Mouse (Mus musculus): ENCODE results near the gene Ascc2.

Ascc2 gene

DNA sequence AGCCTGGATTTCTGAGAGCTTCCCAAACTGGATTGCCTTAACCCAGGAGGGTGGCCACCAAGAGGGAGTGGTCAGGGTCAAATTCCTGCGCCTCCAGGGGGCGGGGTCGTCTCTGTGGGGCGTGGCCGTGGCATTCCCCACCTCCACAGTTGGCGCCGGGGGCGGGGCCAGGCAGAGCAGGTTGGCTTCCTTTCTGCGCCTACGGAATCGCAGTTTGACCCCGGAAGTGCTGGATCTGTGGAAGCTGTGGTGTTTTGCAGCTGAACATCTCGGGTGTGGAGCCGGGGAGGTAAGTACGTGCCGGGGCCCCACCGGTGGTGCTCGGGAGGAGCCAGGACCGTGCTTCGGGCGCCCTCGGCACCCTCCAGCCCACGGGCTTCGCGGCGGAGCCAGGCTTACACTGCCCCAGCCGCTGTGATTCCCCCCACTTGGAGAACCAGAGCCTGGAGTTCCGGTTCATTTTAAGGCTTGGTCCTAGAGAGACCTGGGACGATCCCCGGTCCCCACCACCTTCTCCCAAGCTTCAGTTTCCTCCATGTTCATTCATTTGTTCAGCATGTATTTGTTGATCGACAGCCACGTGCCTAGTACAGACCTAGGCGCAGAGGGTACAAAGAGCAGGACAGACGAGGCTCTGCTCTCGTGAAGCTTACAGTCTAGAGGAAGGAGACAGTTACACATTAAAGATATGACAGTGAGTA is at the start of gene Ascc2:
Ascc2 (plus strand) TSS at position 214 of the 701 bp plus-strand sequence.
- DNase-seq (ENCODE audit: low read depth, low spot score) = peak; percentile 87

DNA sequence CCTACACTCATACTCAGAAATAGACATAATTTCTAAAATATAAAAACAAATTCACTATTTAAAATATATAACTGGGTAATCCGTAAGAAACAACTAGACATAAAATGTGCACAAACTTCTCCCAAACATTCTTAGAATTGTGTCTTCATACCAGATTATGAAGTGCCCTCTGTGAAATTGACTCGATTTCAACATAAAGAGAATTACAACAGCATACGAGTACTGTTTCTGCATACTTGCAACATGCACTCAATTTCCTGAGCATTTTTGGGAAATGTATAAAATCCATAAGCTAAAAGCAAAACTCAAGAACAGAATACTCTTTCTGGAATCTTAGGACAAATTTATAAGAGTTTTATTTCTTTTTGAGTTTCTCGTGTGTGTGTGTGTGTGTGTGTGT is 45.7 kb upstream of the Ascc2 start:
- DNase-seq (ENCODE audit: low read depth, low spot score) = no peak

DNA sequence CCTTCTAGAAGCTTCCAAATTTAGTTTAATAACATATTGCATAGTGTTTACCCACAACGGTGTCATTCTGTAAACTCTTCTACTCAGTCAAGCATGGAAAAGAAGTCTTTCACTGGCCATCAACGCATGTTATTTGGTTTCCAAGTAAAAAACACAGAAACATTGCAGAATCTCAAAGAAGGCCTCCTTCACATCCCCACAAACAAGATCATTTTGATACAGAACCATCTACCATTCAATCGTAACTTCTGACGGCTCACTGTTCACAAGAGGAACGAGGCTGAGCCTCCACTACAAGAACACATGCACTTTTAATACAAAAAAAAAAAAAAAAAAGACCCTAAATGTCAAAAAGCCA is 44.1 kb upstream of the Ascc2 start:
- DNase-seq (ENCODE audit: low read depth, low spot score) = peak; percentile 48

DNA sequence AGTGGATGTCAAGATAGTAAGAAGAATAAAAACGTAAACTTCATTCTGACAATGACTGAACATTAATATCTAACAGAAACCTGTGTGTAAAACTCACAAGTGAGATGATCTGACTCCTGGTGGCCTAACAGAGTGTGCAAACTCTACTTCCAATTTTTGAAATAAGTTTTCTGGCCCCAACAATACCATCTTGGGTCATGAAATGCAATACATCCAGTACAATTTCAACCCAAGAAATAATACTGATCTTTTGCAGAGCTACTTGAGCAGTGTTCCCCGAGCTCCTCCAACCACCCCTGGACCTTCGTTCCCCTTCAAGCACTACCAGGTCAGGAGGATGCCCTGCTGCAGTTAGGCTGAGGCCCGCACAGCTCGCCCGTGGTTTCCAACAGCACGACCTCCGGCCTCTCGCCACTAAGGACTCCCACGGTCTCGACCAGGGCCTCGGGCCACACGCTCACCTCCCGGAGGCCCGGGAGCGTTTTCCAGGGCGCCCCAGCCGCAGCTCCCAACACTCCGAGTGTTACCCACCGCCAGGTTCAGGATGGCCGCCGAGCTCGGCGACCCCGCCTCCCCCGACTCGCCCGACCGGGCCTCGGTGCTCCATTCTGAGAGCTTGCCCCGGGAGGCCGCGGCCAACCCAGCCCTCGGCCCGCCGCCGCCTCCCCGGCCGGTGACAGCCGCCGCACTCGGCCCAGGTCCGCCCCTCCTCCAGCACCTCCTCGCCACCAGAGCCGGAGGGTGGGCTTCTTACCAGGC is 43.5 kb upstream of the Ascc2 start:
- peak; percentile 45 for DNase-seq (ENCODE audit: low read depth, low spot score)

DNA sequence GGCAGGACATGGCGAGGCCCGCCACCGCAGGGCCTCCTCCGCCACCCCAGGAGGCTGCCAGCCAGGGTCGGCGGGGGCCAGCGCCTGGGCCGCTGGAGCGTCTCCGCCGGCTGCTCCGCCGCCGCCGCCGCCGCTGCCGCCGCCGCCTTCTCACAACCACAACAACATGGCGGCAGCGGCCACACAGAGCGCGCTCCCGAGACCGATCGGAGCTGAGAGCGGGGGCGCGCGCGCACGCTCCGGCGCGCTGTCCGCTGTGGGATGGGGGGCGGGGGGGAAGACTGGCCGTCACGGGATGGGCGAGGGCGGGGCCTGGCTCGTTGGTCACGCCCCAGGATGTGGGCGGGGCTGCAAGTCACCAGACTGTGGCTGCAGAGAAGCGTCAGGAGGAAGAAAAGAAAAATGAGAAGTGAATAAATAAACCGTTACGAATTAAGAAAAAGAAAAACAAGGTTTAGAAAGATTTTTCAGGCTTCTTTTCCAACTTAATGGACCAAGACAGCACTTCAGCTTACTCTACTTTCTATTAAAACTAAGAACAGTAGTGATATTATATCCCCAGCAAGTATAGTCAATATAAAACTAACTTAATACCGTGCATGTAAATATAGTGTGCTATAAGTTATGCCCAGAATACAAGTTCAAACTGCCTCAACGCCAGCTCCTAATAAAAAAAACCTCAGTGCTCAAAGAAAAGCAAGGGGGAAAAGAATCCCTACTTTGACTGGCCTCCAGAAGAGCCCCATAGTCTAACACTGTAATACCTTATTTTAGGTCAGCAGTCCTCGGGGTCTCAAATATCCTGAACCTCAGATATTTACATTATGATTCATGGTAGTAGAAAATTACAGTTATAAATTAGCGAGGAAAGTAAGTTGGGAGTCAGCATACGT is 42.7 kb upstream of the Ascc2 start, which contains the start of gene Mtmr3:
Mtmr3 (minus strand) TSS at position 256 of the 893 bp plus-strand sequence.
- peak; percentile 95 for DNase-seq (ENCODE audit: low read depth, low spot score)

DNA sequence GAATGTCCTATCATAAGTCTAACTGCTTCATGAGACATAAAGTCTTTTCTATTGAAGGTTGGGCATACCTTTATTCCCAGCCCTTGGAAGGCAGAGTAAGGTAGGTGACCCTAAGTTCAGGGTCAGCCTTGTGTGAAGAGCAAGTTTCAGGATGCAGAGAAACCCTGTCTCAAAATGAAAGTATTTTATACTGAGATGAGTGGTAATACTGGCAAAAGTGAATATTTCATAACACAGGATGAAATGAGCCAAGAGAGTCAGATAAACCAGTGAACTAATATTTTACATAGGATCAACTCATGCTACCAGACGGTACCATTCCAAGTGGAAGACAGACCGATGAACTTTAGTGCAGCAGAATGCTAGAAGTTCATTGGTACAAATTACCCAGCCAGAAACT is 39.1 kb upstream of the Ascc2 start:
- DNase-seq (ENCODE audit: low read depth, low spot score) = no peak

DNA sequence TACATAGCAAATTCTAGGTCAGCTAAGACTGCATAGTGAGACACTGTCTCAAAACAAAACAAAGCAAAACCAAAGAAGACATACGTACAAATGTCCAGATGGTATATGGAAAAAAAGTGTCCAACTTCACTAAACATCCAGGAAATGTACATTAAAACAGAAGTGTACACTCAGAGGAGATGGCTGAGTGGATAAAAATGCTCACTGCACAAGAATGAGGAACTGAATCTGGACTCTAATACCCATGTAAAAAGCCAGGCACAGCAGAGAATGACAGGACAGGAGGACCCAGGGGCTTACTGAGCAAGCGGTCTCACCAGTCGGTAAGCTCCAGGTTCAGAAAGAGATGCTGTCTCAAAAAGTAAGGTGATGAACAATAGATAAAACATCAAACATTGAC is 37.6 kb upstream of the Ascc2 start:
- no peak for DNase-seq (ENCODE audit: low read depth, low spot score)

DNA sequence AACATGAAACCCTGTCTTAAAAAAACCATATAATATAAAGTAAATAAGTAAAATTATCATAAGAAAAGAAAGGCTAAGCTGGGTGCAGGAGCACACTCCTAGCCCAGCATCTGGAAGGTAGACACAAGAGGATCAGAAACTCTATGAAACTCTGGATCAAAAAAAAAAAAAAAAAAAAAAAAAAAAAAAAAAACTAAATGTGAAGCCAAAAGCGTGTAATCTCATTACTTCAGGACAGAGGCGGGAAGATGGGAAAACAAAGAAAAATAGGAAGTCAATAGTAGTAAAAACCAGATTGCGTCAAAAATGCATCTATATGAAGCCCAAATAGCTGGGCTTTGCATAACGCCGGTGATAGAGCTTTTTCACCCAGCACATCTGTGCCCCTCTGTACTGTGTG is 35.7 kb upstream of the Ascc2 start:
- DNase-seq (ENCODE audit: low read depth, low spot score) = no peak

DNA sequence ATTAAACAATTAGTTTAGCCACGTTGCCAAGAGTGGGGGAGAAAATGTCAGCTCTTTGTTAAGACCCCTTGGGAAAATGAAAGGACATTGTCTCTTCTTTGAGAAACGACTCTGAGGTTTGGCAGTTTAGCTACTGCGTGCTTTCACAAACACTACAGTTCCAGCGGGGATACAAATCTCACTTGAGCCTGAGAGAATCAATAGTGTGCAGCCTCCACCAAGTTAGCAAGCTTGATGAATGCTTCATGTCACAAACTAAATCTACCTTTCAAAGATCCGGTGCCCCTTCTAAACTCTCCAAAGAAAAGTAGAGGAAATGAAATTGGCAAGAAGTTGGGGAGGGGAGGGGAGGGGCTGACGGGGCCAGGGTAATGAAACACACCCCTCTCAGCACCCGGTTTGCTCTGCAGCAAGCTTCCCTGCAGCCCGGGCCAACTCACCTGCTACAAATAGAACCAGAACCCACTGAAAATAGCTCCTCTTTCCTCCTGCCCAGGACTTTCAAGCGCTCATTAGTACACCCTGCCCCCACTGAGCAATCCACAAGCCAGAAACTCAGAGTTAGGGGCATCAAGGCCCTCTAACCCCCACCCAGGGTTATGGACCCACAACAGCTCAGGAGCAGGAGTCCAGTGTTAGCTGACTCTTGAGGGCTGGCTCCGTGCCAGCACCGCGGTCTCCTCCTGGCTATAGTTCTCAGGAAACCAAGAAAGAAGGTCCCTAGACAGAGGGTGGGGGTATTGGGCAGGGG is 34.7 kb upstream of the Ascc2 start:
- no peak for DNase-seq (ENCODE audit: low read depth, low spot score)

DNA sequence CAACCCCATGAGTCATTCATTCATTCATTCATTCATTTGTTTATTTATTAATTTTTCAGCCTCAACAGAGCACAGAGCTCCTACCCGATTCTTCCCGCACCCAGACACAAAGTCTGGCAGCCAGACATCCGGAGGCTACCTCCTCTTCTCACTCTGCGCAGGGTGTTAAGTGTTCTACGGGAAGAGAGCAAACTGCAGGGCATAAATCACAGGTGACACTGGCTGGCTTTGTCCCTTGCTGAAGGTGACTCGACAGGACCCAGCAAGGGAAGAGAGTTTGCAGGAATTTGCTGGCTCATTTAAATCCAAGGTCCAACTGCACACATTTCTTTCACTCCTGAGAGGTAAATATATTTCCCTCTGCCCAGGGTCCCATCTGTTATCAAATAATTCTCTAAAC is 33.1 kb upstream of the Ascc2 start:
- no peak for DNase-seq (ENCODE audit: low read depth, low spot score)

DNA sequence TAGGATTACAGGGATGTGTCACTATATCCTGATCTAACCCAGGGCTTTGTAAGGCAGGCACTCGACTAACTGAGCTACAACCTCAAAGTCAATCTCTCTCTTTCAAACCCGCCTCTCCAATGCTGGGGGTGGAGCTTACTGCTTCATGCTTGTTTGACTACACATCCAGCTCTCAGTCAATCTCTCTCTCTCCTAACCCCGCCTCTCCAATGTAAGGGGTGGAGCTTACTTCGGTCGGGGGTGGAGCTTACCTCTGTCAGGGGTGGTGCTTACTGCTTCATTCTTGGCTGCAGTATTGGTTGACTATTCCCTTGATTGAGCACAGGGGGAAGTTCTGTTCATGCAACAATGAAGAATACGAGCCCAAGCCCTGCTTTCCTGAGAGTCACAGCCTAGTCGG is 32.1 kb upstream of the Ascc2 start:
- peak; percentile 49 for DNase-seq (ENCODE audit: low read depth, low spot score)

DNA sequence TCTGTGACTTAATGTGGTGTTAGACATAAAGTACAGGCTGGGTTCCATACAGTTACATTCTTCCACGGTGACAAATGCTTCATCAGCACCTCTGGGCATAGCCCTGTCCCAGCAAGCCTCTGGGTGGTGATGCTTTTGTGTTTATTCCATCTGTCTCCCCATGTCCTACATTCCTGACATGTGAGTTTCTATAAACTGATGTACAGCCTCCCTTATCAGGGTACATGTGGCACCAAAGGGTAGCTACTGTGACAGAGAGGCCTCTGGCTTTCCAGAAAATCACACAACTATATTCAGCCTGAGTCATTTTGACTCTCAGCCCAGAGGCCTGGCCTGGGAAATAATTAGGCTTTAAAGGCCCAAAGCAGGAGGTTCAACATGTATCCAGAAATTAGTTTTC is 31.0 kb upstream of the Ascc2 start:
- no peak for DNase-seq (ENCODE audit: low read depth, low spot score)

DNA sequence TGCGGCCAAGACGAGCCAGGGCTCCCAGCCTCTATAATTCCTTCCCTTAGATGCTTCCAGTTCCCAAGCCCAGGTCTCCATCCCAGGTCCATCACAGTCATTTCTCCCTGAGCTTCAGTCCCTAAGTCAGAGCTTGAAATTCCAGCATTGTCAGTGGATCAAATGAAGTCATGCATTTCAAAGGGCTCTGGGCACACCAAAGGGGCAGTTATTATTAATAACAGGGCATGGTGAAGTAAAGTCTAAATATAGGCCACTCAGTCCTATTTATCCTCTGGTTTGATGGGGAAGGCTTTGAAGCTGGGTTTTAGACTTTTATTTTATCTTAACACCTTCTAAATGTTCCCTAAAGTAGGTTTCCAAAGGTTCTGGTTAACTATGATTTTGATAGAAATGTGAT is 25.6 kb upstream of the Ascc2 start:
- no peak for DNase-seq (ENCODE audit: low read depth, low spot score)

DNA sequence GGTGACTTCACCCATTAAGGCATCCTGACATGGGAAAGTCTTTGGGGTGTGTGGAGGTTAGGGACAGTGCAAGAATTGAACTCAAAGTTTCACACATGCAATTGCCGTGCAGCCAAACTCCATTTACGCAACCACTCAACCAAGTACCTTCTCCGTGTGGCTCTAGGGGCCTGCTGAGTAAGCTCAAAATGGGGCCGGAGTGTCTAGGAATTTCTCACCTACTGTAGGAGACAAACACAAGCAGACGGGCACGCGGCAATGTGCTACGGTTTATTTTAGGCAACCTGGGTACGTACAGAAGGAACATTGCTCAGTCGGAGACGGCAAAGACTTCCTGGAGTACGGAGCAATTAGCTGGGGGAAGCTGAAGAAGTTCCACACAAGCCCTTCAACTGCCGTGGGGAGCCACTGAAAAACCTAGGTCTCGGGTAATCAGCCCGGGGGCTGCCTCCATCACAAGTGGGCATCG is 17.5 kb upstream of the Ascc2 start, which contains the start of gene Gm11032:
Gm11032 (plus strand) TSS at position 51 of the 469 bp plus-strand sequence.
- no peak for DNase-seq (ENCODE audit: low read depth, low spot score)

DNA sequence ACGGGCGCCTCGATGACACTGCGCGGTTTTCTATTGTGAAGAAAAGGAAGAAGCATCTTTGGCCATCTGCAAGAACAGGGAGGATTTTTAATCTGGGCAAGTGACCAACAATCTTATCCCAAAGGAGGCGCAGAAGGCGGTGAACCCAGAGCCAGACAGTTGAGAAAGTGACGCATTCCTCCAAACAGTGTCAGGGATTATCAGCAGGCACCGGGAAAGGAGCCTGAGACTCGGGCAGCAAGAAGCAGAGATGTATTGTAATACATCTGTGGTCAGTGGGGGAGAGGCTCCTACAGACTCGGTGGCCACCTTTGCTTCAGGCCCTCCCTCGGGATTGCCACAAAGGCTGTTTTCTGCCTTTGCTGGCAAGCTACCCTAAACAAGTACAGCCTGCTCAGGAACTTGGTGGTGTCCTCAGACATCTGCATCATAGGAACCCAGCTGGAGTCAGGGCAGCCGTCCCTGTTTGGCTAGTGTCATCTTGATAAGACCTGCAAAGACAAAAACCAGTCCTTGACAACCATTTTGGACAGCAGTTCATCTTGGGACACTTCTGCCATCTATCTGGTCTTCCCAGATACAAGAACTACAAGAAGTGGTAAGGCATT is 16.9 kb upstream of the Ascc2 start:
- DNase-seq (ENCODE audit: low read depth, low spot score) = no peak

DNA sequence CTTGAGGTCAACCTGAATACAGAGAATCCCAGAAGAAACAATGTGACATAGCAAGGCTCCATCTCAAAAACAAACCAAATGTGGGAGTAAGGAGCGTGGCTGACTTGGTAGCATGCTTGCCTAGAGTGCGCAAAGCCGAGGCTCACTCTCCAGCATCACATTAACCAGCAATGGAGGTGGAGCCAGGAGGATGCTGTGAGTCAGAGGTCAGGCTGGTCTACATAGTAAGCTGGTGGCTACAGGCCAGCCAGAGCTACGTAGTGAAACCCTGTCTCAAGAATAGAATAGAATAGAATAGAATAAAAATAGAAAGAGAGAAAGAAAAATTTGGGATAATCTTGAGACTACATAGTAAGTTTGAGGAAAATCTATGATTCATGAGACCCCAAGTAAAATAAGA is 15.7 kb upstream of the Ascc2 start:
- DNase-seq (ENCODE audit: low read depth, low spot score) = no peak

DNA sequence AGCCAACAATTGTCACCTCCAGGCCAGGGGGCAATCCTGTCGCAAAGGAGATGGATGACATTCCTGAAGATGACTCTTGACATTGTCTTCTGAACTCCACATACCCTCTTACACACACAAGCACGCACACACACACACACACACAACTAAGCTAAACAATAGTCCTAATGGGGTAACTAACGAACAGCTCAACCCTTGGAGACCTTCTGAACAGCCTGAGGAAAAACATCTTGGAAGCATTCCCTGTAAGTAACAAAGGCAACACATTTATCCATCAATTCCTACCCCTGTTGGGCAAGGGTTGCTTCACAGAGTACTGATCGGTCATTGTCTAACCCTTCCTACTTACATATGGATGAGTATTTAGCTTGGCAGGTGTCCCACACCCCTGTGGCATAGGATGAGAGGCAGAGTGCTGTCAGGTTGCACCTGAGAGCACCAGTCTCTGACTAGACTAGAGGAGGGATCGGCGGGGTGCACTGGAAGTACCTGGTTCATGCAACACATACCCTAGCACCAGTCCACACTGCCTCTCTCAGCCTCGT is 15.0 kb upstream of the Ascc2 start:
- DNase-seq (ENCODE audit: low read depth, low spot score) = no peak

DNA sequence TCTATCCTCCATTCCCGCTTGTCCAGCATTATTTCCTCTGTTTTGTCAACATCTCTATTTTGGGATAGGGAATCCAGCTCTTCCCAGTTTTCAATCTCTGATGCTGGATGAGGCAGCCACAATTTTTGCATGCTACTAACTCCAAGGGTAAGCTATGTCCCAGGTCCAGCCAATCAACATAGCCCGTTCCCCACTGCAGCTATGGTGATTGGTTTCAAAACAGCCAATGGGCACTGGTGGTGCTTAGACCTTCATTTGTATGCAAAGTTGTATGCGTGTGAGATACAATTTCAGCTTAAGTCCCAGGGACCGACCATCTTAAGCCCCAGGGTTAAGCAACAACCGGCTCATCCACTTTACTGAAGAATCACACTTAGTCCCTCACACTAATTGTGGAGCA is 14.6 kb upstream of the Ascc2 start:
- DNase-seq (ENCODE audit: low read depth, low spot score) = no peak

DNA sequence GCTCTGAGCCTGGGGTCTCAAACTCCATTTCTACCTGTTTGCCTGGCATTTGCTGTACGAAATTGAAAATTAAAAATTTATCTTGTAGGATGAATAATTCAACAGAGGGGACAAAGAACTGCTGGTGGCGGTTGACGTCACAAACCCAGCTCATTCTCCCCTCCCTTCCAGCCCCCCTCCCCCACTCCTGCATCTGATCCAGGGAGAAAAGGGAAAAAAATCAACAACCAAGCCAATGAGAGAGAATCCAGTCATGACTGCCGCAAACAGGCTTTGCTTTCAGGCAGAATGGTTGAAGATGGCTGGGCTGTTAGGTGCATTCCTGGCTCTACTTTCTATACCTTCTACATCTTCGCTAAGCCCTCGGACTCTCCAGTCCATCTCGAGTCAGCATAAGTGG is 11.6 kb upstream of the Ascc2 start:
- no peak for DNase-seq (ENCODE audit: low read depth, low spot score)

DNA sequence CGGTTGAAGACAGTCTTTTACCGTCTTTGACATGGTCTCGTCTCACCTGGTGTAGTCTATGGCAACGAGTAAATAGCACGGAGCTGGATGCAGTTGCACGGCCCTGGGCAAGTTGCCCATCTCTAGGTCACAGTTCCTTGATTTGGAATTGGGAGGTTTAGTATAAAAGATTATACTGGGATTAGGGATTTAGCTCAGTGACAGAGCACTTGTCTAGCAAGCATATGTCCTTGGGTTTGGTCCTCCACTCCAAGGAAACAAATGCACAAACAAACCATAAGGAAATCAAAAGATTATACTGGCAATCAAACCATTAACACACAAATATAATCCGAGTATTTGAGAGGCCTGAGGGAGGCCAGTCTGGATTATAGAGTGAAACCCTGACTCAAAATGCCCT is 9.9 kb upstream of the Ascc2 start:
- no peak for DNase-seq (ENCODE audit: low read depth, low spot score)

DNA sequence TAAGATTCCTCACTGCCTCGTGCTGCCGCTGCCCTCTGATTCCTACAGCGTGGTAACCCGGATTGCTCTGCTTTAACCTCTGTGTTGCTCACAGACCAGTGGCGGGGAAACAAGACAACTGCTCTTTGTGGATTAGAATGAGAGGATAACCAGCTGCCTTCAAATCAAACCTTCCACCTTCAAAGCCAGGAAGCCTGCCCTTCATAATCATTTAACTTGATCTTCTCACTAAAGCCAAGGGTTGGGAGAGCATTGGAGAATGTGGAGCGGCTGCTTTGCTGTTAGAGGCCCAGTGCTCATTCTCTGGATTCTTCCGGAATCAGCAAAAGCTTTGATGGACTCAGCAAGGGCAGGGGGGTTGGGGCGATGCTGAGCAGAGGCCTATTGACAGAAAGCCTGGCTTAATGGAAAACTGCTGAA is 7.7 kb upstream of the Ascc2 start:
- DNase-seq (ENCODE audit: low read depth, low spot score) = no peak
